Mouse (Mus musculus) retina, embryonic 14.5 days (tissue): ENCODE data around the gene Foxi1.

Experiments used
- DNase-seq: peaks from one replicate; pipeline ENCODE4 v3.0.0-alpha.2; 2015; ENCODE audit warnings: low spot score

Foxi1 gene

GRCm38 (mm10) chr11:34158916-34159315, 49.0 kb downstream of the Foxi1 start:
- no peak for DNase-seq

GRCm38 (mm10) chr11:34155235-34155634, 52.7 kb downstream of the Foxi1 start:
- no peak for DNase-seq
